Mouse (Mus musculus) spleen, adult 12 weeks (tissue): ENCODE measurements around the gene Gpam.
"Not testable (repeated sequence)": the region's sequence is repeated elsewhere in the genome, so short reads cannot be mapped to it uniquely, and the experiment has no call there.

ENCODE experiments used
- DNase-seq: peaks from one replicate; pipeline ENCODE4 v3.0.0; 2022; ENCODE audit warnings: low spot score

Gene Gpam

GRCm38 (mm10) chr19:55127072-55127718 is at the start of gene Gpam:
Gene Gpam, minus strand, starts transcription at chr19:55127238.
- DNase-seq: no peak

- DNase-seq: no peak
Measured at GRCm38 (mm10) chr19:55171585-55171984, 44.5 kb upstream of the Gpam start.

- no peak for DNase-seq
Measured at GRCm38 (mm10) chr19:55170399-55170798, 43.4 kb upstream of the Gpam start.

GRCm38 (mm10) chr19:55169236-55169729 is 42.2 kb upstream of the Gpam start:
- DNase-seq: not testable (repeated sequence)

- no peak for DNase-seq
Measured at GRCm38 (mm10) chr19:55168360-55168759, 41.3 kb upstream of the Gpam start.

- DNase-seq: no peak
Measured at GRCm38 (mm10) chr19:55167741-55168140, 40.7 kb upstream of the Gpam start.

GRCm38 (mm10) chr19:55166741-55167140 is 39.7 kb upstream of the Gpam start:
- DNase-seq: no peak

GRCm38 (mm10) chr19:55165954-55166353 is 38.9 kb upstream of the Gpam start:
- no peak for DNase-seq

GRCm38 (mm10) chr19:55165183-55165865 is 38.3 kb upstream of the Gpam start:
- no peak for DNase-seq

GRCm38 (mm10) chr19:55164162-55164561 is 37.1 kb upstream of the Gpam start:
- DNase-seq: no peak

GRCm38 (mm10) chr19:55162271-55162670 is 35.2 kb upstream of the Gpam start:
- no peak for DNase-seq

- no peak for DNase-seq
Measured at GRCm38 (mm10) chr19:55159826-55160225, 32.8 kb upstream of the Gpam start.

- DNase-seq: no peak
Measured at GRCm38 (mm10) chr19:55158606-55159005, 31.6 kb upstream of the Gpam start.

GRCm38 (mm10) chr19:55157029-55157428 is 30.0 kb upstream of the Gpam start:
- DNase-seq: no peak

GRCm38 (mm10) chr19:55152983-55153382 is 25.9 kb upstream of the Gpam start:
- DNase-seq: no peak

GRCm38 (mm10) chr19:55152274-55152673 is 25.2 kb upstream of the Gpam start:
- not testable (repeated sequence) for DNase-seq

- DNase-seq: no peak
Measured at GRCm38 (mm10) chr19:55149646-55150045, 22.6 kb upstream of the Gpam start.

- no peak for DNase-seq
Measured at GRCm38 (mm10) chr19:55148109-55148508, 21.1 kb upstream of the Gpam start.

- DNase-seq: no peak
Measured at GRCm38 (mm10) chr19:55147568-55147967, 20.5 kb upstream of the Gpam start.

- DNase-seq: no peak
Measured at GRCm38 (mm10) chr19:55145136-55145535, 18.1 kb upstream of the Gpam start.

- DNase-seq: no peak
Measured at GRCm38 (mm10) chr19:55144691-55145090, 17.7 kb upstream of the Gpam start.

- no peak for DNase-seq
Measured at GRCm38 (mm10) chr19:55143391-55144300, 16.6 kb upstream of the Gpam start.

- DNase-seq: no peak
Measured at GRCm38 (mm10) chr19:55139301-55139700, 12.3 kb upstream of the Gpam start.
